Mouse (Mus musculus) liver, adult 2 months (tissue): ENCODE data around the gene Dlg2.

Experiments used
- CTCF ChIP-seq: fragments of 200-500 bp; IDR thresholded peaks from 2 replicates; pipeline ENCODE4 v1.5.1; 2011; ENCODE audit warnings: low read depth, low read length, control low read depth
- POLR2A ChIP-seq: fragments of 200-500 bp; IDR thresholded peaks from 2 replicates; pipeline ENCODE4 v1.6.1; 2011; ENCODE audit warnings: low read length, control low read depth; ENCODE audit not compliant: insufficient read depth; ENCODE audit errors: extremely low read depth

DNA sequence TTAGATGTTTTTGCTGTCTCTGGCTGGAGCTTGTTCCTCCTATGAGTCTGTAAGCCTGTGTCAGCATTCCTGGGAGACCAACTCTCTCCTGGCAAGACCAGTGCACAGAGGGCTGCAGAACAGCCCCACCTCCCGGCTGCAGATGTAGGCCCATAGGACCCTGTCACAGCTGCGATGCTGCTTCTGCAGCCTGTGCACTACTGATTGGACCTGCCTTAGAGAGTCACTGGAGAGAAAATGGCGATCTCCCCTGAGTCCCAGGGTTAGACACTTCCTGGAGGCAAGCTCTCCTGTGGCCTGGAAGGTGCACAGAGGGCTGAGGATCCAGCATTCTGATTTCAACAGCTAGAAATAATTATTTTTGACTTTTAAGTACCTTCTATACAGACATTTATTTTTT is 257.6 kb downstream of the Dlg2 start:
- TF ChIP-seq CTCF (no peak), POLR2A (no peak)
